Mouse (Mus musculus) megakaryocyte, embryonic 14.5 days (primary cell): ENCODE measurements around the gene Ly75.

Experiments
- FLI1 ChIP-seq: IDR thresholded peaks from 2 replicates; pipeline ENCODE4 v1.6.1; 2012; ENCODE audit warnings: low read length, inconsistent platforms, mixed read lengths
- GATA1 ChIP-seq: IDR thresholded peaks from 3 replicates; pipeline ENCODE4 v1.6.1; 2012; ENCODE audit warnings: mixed read lengths, low read length, inconsistent platforms, borderline replicate concordance

DNA sequence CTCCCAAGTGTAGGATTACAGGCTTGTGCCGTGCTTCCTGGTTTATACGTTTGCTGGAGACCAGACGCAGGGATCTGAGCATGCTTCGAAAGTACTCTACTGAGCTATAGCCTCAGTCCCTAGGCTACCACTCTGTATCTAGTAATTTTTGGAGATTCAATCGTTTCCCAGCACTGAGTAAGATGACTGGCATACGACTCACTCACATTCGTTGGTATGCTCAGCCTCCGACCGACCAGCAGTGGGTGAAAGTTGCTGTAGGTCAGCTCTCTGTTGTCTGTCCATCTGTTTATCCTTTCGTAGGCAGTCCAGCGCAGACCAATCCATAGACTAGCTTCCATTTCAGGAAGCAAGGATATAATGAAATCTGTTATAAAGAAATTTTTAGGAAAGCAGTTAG, 55.5 kb downstream of the Ly75 start:
- TF ChIP-seq GATA1 (no peak), FLI1 (no peak)
